Mouse (Mus musculus) kidney, adult 2 months (tissue): ENCODE measurements around the gene Rai1.

Experiments
- CTCF ChIP-seq: fragments of 200-500 bp; conservative IDR thresholded peaks from 2 replicates; pipeline ENCODE4 v1.5.1; 2011; ENCODE audit warnings: low read depth, mild to moderate bottlenecking, control low read depth, low read length, moderate library complexity, mixed read lengths; ENCODE audit not compliant: insufficient read depth, insufficient read length
- POLR2A ChIP-seq: fragments of 200-500 bp; IDR thresholded peaks from one replicate; pipeline ENCODE4 v1.6.1; 2011; ENCODE audit warnings: low read depth, low read length, control low read depth

DNA sequence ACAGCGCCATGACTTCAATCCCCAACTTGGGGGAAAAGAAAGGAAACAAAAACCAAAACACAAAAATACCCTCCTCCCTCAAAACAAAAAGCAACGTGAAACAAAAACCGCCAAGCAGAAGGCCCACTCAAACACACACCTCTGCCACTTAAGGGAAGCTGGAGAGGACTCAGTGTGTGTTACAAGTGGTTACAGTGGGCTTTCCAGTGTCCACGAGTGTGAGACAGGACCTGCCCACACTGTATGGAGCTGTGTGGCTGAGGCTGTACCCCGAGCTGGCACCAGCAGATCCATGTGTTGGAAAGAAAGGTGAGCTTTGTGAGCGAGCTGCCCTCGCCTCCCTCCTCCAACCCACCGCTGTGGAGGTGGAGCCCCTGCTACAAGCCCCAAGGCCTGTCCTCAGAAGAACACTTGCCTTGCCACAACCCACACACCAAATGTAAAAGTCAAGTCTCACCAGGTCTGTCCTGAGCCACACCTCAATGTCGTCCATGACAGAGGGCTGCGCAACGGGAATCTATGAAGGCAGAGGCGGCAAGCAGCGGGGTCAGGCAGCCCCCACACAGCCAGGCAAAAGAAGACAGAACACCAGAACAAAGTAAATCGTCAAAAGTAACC lies 127.7 kb downstream of the Rai1 start:
- TF ChIP-seq POLR2A (no peak), CTCF (no peak)
